Mouse (Mus musculus) CD4-positive helper T cell, adult 2 months (primary cell): ENCODE data around the gene Otos.

Experiments used
- DNase-seq: peaks from one replicate; pipeline ENCODE4 v3.0.0-alpha.2; 2012; ENCODE audit warnings: low read depth, missing footprints, low spot score

Gene Otos

DNA sequence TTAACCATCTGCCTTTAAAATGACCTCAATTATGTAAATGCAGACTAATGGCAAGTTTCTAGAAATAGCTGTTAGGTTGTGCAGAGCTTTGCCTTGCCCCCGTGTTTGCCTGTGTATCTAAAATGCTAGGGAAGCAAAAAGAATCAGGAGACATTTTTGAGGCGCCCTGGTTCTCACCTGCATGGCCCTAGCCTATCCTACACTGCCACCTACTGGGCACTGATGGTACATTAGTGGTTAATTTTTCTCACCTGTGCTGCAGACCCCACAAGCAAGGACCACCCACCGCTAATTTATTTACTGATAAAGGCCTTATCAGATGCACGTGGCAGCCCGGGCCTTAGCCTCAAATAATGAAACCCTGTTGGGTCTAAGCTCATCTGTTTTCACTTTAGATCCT is 37.6 kb downstream of the Otos start:
- DNase-seq: peak; percentile 51

DNA sequence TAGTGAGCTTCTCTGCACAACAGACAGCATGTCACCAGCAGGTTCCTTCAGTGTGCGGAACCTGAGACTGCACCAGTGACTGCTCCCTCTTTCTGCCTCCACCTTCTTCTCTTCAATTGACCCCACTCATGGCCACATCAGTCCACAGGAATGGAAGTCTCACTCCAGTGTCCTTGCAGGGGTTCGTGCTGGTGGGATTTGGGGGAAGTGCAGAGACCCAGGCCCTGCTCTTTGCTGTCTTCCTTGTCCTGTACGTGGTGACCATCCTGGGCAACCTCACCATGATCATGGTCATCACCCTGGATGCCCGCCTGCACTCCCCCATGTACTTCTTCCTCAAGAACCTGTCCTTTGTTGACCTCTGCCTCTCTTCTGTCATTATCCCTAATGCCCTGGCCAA is 40.9 kb downstream of the Otos start:
- DNase-seq: no peak

DNA sequence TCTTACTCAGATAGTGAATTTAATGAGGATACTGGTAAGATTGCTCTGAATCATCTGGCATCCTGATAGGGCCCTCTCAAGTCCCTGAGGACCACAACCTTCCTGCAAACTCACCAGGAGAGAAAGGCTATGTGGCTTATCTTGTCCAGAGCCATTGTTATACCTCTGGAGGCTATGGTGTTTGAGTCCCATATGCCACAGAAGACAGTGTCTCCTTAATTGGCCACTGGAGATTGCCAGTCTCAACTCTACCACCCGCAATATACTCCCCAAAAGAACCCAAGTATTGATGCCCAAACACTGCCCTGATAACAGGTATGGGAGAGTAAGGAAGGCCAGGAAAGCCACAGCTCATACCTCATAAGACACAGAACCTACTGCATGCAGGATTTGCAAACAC is 43.2 kb downstream of the Otos start, which contains the start of gene Olfr1410:
Gene Olfr1410, plus strand, starts transcription at position 301 of the 400 bp plus-strand sequence.
- no peak for DNase-seq

DNA sequence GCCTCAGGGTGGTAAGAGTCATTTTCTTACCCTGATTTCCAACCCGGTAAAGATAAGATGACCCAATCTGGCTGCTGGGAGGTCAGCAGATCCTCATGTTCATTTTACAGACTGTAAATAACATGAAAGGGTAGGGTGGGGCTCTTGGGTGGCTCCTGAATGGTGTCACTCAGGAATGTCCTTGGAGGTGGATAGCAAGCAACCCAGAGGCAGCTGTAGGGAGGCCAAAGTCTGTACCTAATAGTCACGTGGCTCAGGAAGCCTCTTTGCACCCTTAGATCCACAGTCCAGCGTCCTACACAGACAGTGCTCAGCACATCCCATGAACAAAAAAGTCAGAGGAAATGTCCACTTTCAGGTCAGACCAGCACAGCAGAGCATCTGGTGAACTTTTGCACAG is 52.6 kb downstream of the Otos start:
- DNase-seq: no peak
